Mouse (Mus musculus): ENCODE measurements at regions not wholly inside any gene's neighbourhood (a gene's known extent, or its start where the extent isn't known, plus 50 kb on each side); places are given as distances from the start of the nearest gene placed in this dataset.

GRCm38 (mm10) chr8:34549786-34550185 is 438.2 kb upstream of the Gm10131 start:
- DNase-seq (ENCODE audit: low read depth): no peak

GRCm38 (mm10) chr8:34546815-34547214 is 435.3 kb upstream of the Gm10131 start:
- DNase-seq (ENCODE audit: low read depth): no peak

GRCm38 (mm10) chr8:34542361-34543038 is 431.0 kb upstream of the Gm10131 start:
- no peak for DNase-seq (ENCODE audit: low read depth)

- DNase-seq (ENCODE audit: low read depth): no peak
These were observed 427.7 kb upstream of the Gm10131 start for GRCm38 (mm10) chr8:34539232-34539631.

GRCm38 (mm10) chr8:34535434-34535833 is 423.9 kb upstream of the Gm10131 start:
- DNase-seq (ENCODE audit: low read depth): no peak

- no peak for DNase-seq (ENCODE audit: low read depth)
These were observed 421.9 kb upstream of the Gm10131 start for GRCm38 (mm10) chr8:34533421-34533820.

GRCm38 (mm10) chr8:34530896-34531679 is 419.6 kb upstream of the Gm10131 start:
- DNase-seq (ENCODE audit: low read depth): peak; percentile 29

- peak; percentile 60 for DNase-seq (ENCODE audit: low read depth)
These were observed 418.5 kb upstream of the Gm10131 start for GRCm38 (mm10) chr8:34530046-34530445.

GRCm38 (mm10) chr8:34529452-34529851 is 417.9 kb upstream of the Gm10131 start:
- DNase-seq (ENCODE audit: low read depth): no peak

GRCm38 (mm10) chr8:34528213-34528612 is 416.7 kb upstream of the Gm10131 start:
- no peak for DNase-seq (ENCODE audit: low read depth)

GRCm38 (mm10) chr8:34525231-34525630 is 413.7 kb upstream of the Gm10131 start:
- no peak for DNase-seq (ENCODE audit: low read depth)

- DNase-seq (ENCODE audit: low read depth): peak; percentile 31
These were observed 412.3 kb upstream of the Gm10131 start for GRCm38 (mm10) chr8:34523849-34524248.

GRCm38 (mm10) chr8:34521316-34521715 is 409.8 kb upstream of the Gm10131 start:
- DNase-seq (ENCODE audit: low read depth): no peak

GRCm38 (mm10) chr8:34520664-34521063 is 409.1 kb upstream of the Gm10131 start:
- no peak for DNase-seq (ENCODE audit: low read depth)

- DNase-seq (ENCODE audit: low read depth): no peak
These were observed 402.0 kb upstream of the Gm10131 start for GRCm38 (mm10) chr8:34513459-34514090.

- no peak for DNase-seq (ENCODE audit: low read depth)
These were observed 394.5 kb upstream of the Gm10131 start for GRCm38 (mm10) chr8:34505829-34506555.

- DNase-seq (ENCODE audit: low read depth): no peak
These were observed 393.6 kb upstream of the Gm10131 start for GRCm38 (mm10) chr8:34505102-34505501.

- no peak for DNase-seq (ENCODE audit: low read depth)
These were observed 391.1 kb upstream of the Gm10131 start for GRCm38 (mm10) chr8:34502606-34503162.

GRCm38 (mm10) chr8:34499196-34499595 is 387.7 kb upstream of the Gm10131 start:
- DNase-seq (ENCODE audit: low read depth): no peak

- no peak for DNase-seq (ENCODE audit: low read depth)
These were observed 385.2 kb upstream of the Gm10131 start for GRCm38 (mm10) chr8:34496751-34497150.

GRCm38 (mm10) chr8:34495974-34496373 is 384.4 kb upstream of the Gm10131 start:
- DNase-seq (ENCODE audit: low read depth): no peak

Data from fibroblast of lung, adult 2 months (primary cell).